In the genomic region with DNA sequence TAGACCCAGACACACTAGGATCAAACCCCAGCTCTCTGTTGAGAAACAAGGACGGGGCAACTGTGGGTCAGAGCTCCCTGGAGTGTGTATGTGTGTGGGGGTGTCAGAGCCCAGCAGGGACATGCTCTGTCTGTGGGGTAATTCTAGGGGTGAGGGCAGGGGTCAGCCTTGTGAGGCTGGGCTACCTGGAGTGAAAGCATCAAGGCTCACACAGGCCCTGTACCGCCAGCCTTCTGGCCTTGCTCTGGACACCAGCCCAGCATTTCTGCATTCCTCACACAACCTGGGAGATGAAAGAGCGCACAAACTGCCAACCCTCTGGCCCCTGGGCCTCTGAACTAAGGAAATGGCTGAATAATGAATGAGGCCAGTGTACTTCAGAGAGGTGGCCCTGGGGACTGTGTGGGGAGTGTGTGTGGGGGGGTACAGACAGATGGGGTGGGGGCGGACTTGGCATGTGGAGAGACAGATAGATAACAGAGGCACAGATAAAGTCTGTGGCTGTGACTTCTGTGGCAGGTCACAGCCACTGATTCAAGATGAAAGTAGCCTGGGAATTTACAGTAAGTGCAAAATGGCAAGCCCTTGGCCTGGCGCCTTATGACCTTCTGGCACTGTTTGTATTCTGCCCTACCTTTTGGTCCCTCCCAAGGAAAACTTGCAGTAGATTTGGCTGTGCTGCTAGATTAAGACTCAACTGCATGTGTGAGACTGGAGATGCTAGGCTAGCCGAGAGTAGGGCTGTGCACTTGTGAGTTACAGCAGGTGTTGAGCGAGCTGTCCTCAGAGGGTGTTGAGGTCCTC, we compare ENCODE assay signal across 10 mouse cellular contexts.
DNase-seq lines count a peak whose midpoint lies in the region; ATAC-seq lines count a peak whose summit lies in the region.
"Had no signal": no experiment of that assay in that cellular context is flagged by ENCODE, and none has a peak within 500 bp of the region (broad histone marks: within the 10 kb centered on the region; RNA-seq: fewer than 3 reads in every experiment).

No protein-coding gene starts in this region.

- H3K4me1 ChIP-seq in hindbrain, embryonic 10.5 days (replicated peaks), result peaks cover 18% of the 10 kb centered on the region
- H3K4me1 ChIP-seq in hindbrain, embryonic 14.5 days (replicated peaks; ENCODE audit: control insufficient read depth, insufficient read depth, low read length), result 0 out of 2 replicates have a peak, but pooled peaks cover 10% of the 10 kb centered on the region

- H3K9me3 ChIP-seq in hindbrain, embryonic 10.5 days, result no peaks in the 10 kb centered on the region
- no peaks in the 10 kb centered on the region for H3K9me3 ChIP-seq in hindbrain, embryonic 14.5 days (ENCODE audit: control insufficient read depth, low read length)
- H3K9me3 ChIP-seq: embryonic facial prominence, embryonic 12.5 days; limb, embryonic 15.5 days had no signal

- WGBS in hindbrain, embryonic 10.5 days, result 51% methylated on average over 7 of the region's 7 CpGs
- WGBS in hindbrain, embryonic 14.5 days, result 48% methylated on average over 7 of the region's 7 CpGs

- H3K4me3 ChIP-seq in hindbrain, embryonic 10.5 days, result no peak overlapping the region
- H3K4me3 ChIP-seq in hindbrain, embryonic 14.5 days (replicated peaks; ENCODE audit: low read length), result no peak overlapping the region
- H3K4me3 ChIP-seq: embryonic facial prominence, embryonic 12.5 days; limb, embryonic 15.5 days had no signal

- H3K36me3 ChIP-seq in hindbrain, embryonic 10.5 days, result no peaks in the 10 kb centered on the region
- no peaks in the 10 kb centered on the region for H3K36me3 ChIP-seq in hindbrain, embryonic 14.5 days (replicated peaks; ENCODE audit: control insufficient read depth, insufficient read depth)
- H3K36me3 ChIP-seq: embryonic facial prominence, embryonic 12.5 days; limb, embryonic 15.5 days had no signal

- peak overlapping the region; percentile 71 for H3K27ac ChIP-seq in hindbrain, embryonic 10.5 days
- H3K27ac ChIP-seq in hindbrain, embryonic 14.5 days, result no peak overlapping the region
- H3K27ac ChIP-seq: embryonic facial prominence, embryonic 12.5 days; limb, embryonic 15.5 days had no signal

- DNase-seq in hindbrain, embryonic 10.5 days (ENCODE audit: low spot score), result peak; percentile 43
- no peak for DNase-seq in hindbrain, embryonic 14.5 days (ENCODE audit: low spot score)
- DNase-seq in Muller cell, postnatal 12 days (ENCODE audit: inconsistent ontology term), result peak; percentile 66
- peak; percentile 16 to 24 for DNase-seq in adrenal gland, postnatal 36 days
- peak; percentile 65 for DNase-seq in kidney, postnatal 36 days
- no peak for DNase-seq in cerebellum, adult 18-20 months
- DNase-seq: thymus, postnatal 14 days had no signal

- H3K27me3 ChIP-seq in hindbrain, embryonic 10.5 days (ENCODE audit: insufficient read depth, poor library complexity, severe bottlenecking), result peaks cover 66% of the 10 kb centered on the region
- no peaks in the 10 kb centered on the region for H3K27me3 ChIP-seq in hindbrain, embryonic 14.5 days (ENCODE audit: control insufficient read depth, insufficient read depth, low read length)
- H3K27me3 ChIP-seq: embryonic facial prominence, embryonic 12.5 days; limb, embryonic 15.5 days had no signal

- H3K4me2 ChIP-seq in hindbrain, embryonic 14.5 days (replicated peaks), result no peak overlapping the region
- H3K4me2 ChIP-seq: embryonic facial prominence, embryonic 12.5 days; limb, embryonic 15.5 days had no signal

- no peak overlapping the region for H3K9ac ChIP-seq in hindbrain, embryonic 14.5 days
- H3K9ac ChIP-seq: embryonic facial prominence, embryonic 12.5 days; limb, embryonic 15.5 days had no signal

- ATAC-seq in hindbrain, embryonic 14.5 days (ENCODE audit: low FRiP score), result no peak; the same call in 1 of the 2 replicates
- ATAC-seq in inflammation-experienced regulatory T-cells, adult 6 months, result no peak

Comparison
In these comparisons a context has a peak if more than half of its experiments do, and no peak if none do; other contexts are left out.
1. DNase-seq: peak in hindbrain, embryonic 10.5 days (single experiment), Muller cell, postnatal 12 days (single experiment), adrenal gland, postnatal 36 days (2 of 2) and kidney, postnatal 36 days (2 of 2); none in hindbrain, embryonic 14.5 days (single experiment) and cerebellum, adult 18-20 months (0 of 2).